Mouse (Mus musculus): Measurements from ENCODE around the gene Tmem120b. TPM values are rescaled to one million over a fixed set of nuclear protein-coding genes. Genes with fewer than 3 reads are reported as not detected.

The Tmem120b gene
- total RNA-seq, 2 experiments from 2014 or later: 8.6 to 10.6 TPM

DNA sequence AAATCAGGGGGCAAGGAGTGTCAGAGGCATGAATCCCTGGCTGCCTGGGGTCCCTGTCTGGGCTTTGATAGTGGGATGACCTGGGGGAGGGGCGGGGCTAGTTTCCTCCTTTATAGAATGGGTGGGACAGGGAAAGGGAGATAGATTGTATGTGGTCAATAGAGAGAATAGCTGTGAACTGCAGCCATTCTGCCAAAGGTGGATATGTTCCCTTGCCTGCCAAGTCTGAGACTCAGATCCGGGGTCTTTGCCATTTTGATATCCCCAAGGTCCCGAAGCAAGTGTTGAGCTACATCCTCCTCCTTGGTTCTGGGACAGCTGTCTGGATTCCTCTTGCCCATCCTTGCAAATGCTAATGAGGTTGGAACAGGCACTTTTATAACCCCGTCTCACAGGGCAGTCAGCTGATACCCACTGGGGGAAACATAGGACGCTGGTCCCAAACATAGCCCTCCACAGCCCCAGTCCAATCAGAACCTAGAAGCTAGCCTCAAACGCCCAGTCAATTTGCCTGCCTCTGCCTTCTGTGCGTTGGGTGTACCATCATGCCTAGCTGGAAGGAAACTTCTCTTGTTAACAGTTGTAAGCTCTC lies 52.5 kb downstream of the Tmem120b start:
- intact Hi-C loops (cut with DNase I): no loop called here

DNA sequence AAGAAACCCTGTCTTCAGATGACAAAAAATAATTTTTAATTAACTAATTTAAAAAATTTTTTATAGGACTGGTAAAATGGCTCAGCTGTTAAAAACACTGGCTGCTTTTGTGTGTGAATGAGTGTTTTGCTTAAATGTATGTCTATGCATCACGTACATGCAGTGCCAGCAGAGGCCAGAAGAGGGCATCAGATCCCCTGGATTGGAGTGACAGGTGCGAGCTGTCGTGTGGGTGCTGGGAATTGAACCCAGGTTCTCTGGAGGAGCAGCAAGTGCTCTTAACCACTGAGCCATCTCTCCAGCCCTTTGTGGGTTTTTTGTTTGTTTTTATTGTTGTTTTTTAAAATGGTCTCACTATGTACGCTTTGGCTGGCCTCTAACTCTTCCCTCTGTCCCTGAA lies 54.0 kb downstream of the Tmem120b start:
- intact Hi-C loops (cut with DNase I): no loop called here
- no peak for DNase-seq (ENCODE audit: low spot score)

More for the DNA sequence above, 52.5 kb downstream of the Tmem120b start:
- no peak for DNase-seq (ENCODE audit: low spot score)

DNA sequence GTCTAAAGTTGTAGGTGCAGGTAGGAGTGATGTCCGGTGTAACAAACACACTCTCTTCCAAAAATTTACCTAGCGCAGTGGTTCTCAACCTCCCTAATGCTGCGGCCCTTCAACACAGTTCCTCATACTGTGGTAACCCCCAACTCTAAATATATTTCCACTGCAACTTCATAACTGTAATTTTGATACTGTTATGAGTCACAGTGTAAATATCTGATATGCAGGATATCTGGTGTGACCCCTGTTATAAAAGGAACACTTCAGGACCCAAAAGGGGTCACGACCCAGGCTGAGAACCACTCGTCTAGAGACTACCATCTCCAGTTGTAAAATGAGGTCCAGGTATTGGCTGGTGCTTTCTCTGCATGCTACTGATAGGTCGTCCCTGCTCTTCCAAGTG lies 56.9 kb downstream of the Tmem120b start:
- intact Hi-C loops (cut with DNase I): no loop called here
- no peak for DNase-seq (ENCODE audit: low spot score)

DNA sequence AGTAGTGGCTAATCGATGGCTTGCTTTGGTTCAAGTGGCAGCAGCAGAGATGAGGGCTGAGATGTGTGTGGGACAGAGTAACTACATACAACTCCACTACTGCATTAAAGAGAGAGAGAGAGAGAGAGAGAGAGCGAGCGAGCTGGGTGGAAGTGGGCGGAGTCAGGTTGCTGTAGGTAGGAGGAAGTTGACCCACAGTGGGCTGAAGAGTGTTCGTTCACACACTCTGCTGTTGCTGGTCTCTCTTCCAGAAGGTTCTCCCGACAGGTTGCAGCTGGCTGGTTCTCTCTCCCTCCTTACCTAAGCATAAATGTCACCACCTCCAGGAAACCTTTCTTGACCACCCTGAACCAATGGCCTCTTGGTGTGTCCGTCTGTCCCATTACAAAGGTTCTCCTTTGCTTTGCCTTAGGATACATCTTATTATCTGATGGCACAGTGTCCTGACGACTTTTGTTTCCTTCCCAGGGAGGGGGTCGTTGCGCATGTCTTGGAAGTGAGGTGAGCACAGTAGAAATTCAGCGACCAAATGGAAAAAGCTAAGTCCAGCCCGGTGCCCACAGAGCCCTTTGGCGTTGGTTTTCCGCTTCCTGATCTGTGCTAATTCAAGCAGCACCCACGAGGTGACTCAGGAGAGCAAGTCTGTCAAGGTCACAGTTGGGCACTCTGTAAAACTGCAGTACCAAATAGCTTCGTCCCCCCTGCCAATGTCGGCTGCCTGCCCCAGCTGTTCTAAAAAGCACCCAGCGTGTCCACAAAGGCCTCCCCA lies 57.6 kb downstream of the Tmem120b start:
- intact Hi-C loops (cut with DNase I): no loop called here
- no peak for DNase-seq (ENCODE audit: low spot score)

DNA sequence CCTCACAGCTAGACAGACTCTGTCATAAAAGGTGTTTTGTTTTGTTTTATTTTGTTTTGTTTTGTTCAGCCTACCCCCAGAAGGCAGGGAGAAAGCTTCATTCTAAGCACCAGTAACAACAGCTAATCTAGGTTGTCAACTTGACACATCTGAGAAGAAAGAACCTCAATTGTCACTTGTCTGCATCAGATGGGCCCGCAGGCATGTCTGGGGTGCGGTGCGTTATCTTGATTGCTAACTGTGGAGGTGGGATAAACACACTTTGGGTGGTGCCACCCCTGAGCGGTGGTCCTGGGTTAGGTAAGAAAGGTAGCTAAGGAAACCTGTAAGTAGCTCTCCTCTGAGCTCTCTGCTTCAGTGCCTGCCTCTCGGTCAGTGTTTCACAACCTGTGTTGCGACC lies 58.8 kb downstream of the Tmem120b start:
- no peak for DNase-seq (ENCODE audit: low spot score)
- intact Hi-C loops (cut with DNase I): no loop called here

DNA sequence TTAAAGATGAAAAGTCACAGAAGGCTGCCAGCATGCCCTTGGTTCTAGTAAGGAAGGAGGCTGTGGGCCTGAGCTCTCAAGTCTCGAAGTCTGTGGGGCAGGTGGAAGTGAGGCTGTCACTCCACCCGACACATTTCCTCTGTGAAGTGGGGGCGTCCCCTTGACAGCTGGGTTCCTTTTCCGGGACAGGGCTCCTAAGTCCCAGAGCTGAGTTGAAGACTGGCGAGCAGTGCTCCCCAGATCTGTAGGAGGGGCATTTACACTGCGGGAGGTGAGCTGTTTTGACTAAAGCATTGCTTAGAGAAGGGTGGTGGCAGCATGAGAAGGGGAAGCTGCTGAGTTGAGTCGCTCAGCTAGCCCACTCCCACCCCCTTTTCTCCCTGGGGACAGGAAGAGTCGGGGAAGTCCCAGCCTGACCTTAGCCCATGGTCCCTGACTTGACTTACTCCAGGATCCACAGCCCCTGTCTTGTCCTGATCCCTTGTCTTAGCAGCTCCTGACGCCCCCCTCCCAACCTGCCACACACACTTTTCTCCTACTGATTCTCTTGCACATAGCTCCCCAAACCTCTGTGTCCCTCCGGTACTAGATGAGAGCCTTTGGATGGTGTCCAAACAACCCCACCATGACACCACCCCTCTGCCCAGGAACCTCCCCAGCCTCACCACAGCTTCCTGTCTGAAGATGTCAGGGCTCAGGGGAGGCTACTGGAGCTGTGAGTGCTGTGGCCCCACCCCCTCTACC lies 60.4 kb downstream of the Tmem120b start:
- DNase-seq (ENCODE audit: low spot score): no peak
- intact Hi-C loops (cut with DNase I): no loop called here

DNA sequence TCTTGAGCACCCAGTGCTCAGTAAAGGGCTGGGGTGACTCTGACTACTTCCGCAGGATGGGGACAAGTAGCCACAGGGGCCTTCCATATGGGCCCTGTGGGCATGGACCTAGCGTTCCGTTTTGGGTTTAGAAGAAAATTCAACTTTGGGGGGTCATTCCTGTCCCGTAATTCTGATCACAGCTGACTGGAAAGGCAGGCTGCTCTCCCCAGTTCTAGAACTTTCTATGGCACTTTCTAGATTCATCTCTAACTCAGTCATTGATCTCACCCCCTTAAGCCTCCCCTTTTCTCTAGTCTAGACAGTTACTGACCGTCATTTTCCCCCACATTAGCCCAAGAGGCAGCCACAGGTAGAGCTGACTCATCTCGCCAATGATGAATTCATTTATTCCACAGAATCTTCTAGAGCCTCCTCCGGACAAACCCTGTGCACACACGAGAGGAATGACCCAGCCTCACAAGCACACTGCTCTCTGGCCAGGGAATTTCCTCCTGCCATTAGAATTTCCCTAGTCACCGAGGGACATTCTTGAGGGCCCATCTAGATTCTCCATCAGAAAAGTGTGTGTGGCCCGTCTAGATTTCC lies 61.0 kb downstream of the Tmem120b start:
- intact Hi-C loops (cut with DNase I): no loop called here
- DNase-seq (ENCODE audit: low spot score): no peak

DNA sequence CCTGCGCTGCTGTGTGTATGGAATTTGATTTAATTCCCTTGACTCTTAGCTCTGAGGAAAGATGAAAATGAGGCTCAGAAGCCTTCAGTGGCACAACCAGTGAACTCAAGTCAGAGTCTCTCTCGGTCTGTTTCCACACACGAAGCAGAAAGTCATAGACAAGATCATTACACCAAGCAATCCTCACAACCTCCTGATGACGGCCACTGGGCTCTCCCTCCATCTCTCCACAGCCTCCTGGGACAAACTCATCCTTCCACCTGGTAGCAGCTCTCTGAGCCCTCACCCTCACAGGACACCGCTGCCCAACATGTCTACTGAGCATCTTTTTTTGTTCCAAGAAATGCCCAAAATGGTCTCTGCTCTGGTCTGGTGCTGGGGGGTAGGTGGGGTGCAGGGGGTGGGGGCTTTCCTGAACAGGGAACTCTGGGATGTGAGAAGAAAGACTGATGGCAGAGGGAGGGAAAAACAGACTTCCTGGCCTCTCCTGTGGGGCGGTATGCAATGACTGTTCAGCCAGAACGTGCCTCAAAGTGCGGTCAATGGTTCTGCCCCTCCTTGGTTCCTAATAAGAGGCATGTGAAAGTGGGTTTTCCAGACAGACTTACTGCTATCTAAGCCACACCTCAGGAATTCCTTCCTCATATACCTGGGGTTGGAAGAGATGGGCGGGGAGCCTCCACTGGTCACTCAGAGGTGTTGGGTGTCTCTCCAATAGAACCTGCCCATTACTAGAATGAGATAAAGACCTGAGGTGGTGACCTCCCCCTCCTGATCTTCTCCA lies 62.0 kb downstream of the Tmem120b start:
- intact Hi-C loops (cut with DNase I): no loop called here

DNA sequence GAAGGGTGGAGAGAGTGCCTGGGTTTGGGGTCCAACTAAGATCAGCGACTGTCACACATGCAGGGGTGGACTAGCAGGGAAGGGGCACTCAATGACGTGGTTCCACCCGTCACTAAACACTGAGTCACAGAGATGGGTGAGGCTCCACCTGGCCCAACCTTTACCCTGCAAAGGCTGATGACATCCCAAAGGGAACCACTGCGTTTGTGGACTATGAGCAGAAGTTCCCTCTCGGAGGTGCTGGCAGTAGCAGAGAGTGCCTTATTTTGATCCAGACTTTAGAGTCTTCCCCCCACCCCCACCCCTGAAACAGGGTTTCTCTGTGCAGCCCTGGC lies 62.6 kb downstream of the Tmem120b start:
- intact Hi-C loops (cut with DNase I): no loop called here
- DNase-seq (ENCODE audit: low spot score): no peak

More for the DNA sequence above, 62.0 kb downstream of the Tmem120b start:
- no peak for DNase-seq (ENCODE audit: low spot score)

DNA sequence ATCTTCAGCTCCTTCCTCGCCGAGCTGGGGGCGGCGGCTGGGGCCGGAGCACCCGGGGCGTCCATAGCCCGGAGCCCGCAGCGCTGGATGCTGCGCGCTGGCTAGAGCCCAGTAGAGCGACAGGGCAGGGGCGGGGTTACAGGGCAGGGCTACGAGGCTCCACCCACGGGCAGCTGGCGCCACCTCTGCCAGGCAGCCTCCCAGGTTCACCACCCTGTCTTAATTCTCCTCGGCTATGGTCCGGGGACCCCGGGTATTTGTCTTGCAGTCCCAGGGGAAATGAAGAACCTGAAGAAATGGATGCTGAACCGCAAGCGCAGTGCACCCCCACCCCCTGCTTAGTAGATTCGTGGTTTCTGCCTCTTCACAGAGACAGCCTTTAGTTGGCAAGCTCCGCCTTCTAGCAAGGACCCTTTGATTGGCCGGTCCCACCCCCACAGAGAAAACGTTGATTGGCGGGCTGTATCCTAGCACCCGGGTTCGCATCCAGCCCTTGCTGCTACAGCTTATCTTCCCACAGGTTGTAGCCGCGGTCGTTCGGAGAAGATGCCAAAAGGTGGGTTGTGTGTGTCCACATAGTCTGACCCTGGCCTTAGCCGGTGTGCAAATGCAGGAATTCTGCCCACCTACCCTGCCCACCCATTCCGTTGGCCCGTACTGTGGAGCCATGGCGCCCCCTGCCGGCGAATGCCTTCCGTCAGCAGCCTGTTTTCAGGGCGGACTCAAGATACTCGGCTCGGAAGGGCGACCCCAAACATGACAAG lies 64.3 kb downstream of the Tmem120b start, which contains the start of gene Rhof:
Rhof (minus strand) TSS at position 385 of the 764 bp plus-strand sequence.
- intact Hi-C loops (cut with DNase I): loop anchor here (1.0 to 2.0 kb wide), 3 partner anchors 16 to 70 kb away; no protein-coding TSS in a partner anchor
- peak; percentile 67 for DNase-seq (ENCODE audit: low spot score)

DNA sequence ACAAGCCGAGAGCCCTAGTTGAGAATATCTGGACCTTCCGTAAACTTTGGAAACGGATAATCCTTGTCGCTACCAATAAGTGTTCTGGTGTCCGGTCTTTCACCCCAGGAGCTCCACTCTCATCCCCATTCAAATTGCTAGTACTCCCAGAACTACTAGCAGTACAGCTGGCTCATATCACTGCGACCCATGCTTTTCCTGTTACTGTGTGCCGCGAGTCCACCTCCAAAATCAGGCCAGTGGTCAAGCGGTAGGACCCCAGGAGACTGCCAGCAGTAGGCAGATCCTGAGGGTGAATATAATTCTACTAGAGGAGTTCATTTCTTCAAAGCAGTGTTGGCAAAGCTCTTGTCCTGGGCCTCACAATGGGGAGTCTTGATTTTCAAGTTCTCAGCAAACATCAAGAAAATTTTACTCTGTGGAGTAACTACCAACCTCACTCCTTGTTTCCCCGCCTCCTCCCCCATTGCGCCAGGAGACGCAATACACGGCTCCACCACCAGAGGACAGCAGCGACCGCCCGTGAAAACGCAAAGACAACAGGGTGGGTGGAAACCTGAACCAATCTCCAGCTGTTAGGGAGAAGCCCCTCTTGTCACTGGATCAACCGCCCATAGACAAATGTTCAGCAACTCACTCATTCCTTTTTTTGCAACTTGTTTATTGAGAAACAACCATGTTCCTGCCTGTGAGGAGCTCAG lies 65.0 kb downstream of the Tmem120b start:
- intact Hi-C loops (cut with DNase I): loop anchor here (1.0 to 2.0 kb wide), 3 partner anchors 16 to 70 kb away; no protein-coding TSS in a partner anchor
- peak; percentile 77 for DNase-seq (ENCODE audit: low spot score)

DNA sequence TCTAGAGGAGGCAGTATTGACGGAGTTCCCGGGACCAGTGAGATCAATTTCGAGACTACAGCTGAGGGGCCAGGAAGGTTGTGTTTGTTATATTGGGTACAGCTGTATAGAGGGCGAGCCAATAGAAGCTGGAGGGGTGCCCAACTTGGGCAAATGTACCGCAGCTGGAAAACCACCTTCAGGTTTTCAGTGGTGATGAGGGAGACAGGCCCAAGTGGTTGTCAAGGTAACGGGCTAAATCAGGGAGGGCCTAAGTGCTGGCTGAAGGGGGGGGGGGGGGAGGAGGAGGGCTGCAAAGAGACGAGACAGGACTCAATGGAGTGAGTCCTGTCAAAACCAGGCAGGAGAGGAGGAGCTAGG lies 65.5 kb downstream of the Tmem120b start:
- no peak for DNase-seq (ENCODE audit: low spot score)

DNA sequence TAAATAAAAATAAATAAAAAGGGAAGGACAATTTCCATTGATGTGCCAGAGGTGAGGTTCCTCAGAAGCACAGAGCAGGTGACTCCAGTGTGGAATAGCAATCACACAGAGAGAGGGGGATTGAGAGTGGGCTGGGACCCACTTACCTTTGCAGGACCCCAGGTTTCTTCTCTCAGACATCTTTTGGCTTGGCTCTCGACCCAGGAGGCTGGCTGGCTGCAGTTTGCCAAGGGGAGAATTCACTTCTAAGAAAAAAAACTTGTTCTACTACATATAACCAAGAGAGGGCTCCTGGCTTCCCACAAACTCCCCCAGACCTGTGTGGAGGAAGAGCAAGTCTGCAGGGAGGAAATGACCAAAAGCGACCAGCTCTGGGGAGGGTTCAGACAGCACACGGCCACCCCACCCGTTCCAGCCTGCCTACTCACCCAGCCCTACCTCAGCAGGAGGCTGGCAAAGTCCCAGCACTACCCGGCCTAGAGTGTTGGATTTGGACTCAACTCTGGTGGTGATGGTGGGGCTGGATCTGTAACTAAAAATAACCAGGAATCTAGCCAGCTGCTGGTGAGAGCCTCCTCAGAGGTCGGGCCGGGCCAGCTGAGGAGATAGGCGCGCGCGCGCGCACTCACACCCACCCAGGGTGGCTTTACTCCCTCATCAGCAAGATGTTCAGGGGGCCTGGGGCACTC lies 66.1 kb downstream of the Tmem120b start:
- intact Hi-C loops (cut with DNase I): no loop called here
- DNase-seq (ENCODE audit: low spot score): peak; percentile 64

More for the DNA sequence above, 65.5 kb downstream of the Tmem120b start:
- intact Hi-C loops (cut with DNase I): loop anchor here (1.0 to 2.0 kb wide), 3 partner anchors 16 to 71 kb away; no protein-coding TSS in a partner anchor

DNA sequence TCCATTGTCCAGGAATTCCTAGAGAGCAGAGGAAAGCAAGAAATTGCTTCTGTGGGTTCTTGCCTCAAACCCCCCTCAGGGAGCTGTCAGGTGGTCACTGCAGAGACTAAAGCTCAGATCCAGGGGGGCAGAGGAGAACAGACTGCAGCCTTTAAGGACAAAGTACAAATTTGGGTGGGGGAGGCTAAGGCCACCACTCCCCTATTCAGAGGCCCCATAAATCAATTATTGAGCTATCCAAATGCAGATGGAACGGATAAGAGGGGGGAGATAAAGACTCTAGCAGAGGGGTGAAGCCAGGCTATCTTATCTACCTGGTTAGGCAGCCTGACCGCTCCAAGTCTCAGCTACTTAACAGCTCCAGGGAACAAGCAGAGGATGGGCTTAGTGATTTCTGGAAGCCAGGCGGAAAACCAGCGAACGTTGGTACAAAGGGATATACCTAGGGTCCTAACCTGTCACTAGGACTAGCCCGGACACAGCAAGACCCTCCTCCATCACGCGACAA lies 66.7 kb downstream of the Tmem120b start:
- intact Hi-C loops (cut with DNase I): no loop called here
- DNase-seq (ENCODE audit: low spot score): no peak

DNA sequence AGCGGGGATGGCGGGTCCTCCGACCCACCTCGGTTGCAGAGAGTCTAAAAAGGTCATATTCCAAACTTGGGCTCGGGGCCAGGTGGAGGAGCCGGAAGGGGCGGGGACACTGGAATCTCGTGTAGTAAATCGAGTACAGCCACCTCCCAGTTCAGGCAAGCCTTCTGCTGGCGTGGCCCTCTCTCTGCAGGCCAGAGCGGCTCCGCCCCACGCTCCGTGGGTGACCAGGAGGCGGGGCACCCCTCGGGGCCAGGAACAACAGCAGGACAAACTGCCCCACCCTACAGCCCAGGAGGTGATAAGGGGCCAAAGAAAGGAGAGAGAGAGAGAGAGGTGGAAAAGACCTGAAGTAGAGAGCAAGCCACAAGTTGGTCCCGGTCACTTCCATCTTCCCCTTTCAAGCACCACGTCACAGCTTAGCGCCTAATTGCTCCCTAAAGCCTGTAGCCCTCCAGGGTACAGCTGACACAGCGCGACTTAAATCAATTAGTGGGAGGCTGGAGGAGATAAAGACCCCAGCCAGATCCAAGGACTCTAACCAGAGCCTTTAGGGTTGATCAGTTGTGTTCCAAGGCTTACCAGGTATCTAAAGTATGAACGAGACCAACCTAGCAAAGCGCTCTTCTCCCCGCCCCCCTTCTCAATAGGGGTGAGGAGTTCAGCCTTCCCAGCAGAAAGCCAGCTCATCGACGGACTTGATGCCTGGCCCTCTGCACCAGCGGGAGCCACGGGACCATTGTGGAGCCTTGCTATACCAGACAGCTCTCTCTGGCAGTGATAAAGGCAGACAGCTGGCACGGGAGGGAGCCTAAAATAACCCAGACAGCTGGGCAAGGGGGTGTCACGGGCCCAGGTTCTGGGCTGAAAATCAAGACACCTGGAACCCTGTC lies 67.5 kb downstream of the Tmem120b start:
- intact Hi-C loops (cut with DNase I): no loop called here
- peak; percentile 93 for DNase-seq (ENCODE audit: low spot score)

DNA sequence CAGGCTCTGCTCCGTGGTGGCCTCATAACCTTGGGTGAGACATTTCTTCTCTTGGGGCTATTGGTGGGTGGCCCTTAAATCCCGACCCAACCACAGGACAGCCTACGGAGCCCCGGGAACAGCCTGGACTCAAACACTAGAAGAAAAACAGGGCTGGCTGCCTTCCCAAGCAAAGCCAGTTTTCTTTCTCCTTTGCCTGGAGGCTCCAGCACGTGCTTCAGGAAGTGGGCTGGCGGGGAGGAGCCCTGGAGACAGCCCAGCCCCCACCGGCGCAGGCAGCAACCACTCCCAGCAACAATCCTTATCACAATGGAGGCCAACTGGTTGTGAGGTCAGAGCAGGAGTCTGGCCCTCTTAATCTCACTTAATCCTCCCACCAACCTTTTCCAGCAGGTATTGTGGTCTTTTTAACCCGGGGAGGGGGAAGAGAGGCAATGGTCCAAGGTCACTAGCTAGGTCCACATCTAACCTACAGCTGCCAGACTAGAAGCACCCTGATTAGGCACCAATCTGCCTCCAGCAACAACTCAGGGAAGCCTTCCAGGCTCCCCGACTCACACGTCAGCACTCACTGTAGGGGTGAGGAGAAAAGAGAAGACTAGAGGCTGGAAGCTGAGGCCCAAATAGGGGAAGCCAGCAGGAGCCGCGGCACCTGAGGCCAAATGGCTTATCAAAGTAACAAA lies 68.3 kb downstream of the Tmem120b start:
- peak; percentile 94 for DNase-seq (ENCODE audit: low spot score)
- intact Hi-C loops (cut with DNase I): no loop called here
